Mouse (Mus musculus) neural tube, embryonic 15.5 days (tissue): ENCODE results near the gene Mrpl48. TPM values are rescaled to one million over a fixed set of nuclear protein-coding genes. Genes with fewer than 3 reads are reported as not detected.
A peak's percentile ranks its signal among the peaks of the same experiment; 100 is the strongest.

ENCODE experiments used
- ATAC-seq: fragments of 200-750 bp; cut with Nextera tagmentation; 2 replicates; pipeline ENCODE4 v1.8.0; 2017; ENCODE audit warnings: mild to moderate bottlenecking, moderate TSS enrichment, moderate library complexity; ENCODE audit not compliant: low FRiP score
- H3K27ac ChIP-seq: fragments of 300-500 bp; sonication (generic); replicated peaks from 2 replicates; pipeline ENCODE4 v1.5.1; 2015; ENCODE audit warnings: mild to moderate bottlenecking, inconsistent platforms
- H3K27me3 ChIP-seq: fragments of 300-500 bp; sonication (generic); replicated peaks from 2 replicates; pipeline ENCODE4 v1.6.1; 2015; ENCODE audit warnings: inconsistent platforms
- H3K36me3 ChIP-seq: fragments of 300-500 bp; sonication (generic); 2 replicates; pipeline ENCODE4 v1.6.1; 2015; ENCODE audit warnings: inconsistent platforms
- H3K4me1 ChIP-seq: fragments of 300-500 bp; sonication (generic); 2 replicates; pipeline ENCODE4 v1.6.1; 2015; ENCODE audit warnings: inconsistent platforms
- H3K4me2 ChIP-seq: fragments of 300-500 bp; sonication (generic); 2 replicates; pipeline ENCODE4 v1.6.1; 2015; ENCODE audit warnings: inconsistent platforms, mild to moderate bottlenecking, moderate library complexity
- H3K4me3 ChIP-seq: fragments of 300-500 bp; sonication (generic); replicated peaks from 2 replicates; pipeline ENCODE4 v1.5.1; 2015; ENCODE audit warnings: mild to moderate bottlenecking, inconsistent platforms
- H3K9ac ChIP-seq: fragments of 300-500 bp; sonication (generic); replicated peaks from 2 replicates; pipeline ENCODE4 v1.6.1; 2015; ENCODE audit warnings: mild to moderate bottlenecking, inconsistent platforms
- H3K9me3 ChIP-seq: fragments of 300-500 bp; sonication (generic); replicated peaks from 2 replicates; pipeline ENCODE4 v1.6.1; 2016; ENCODE audit warnings: inconsistent platforms
- WGBS: fragments of 180-500 bp; shearing (Covaris S2); methylation state at CpG from one replicate; pipeline ENCODE4 v1.1.7; 2015; ENCODE audit warnings: mixed read lengths; 5-methylcytosine and 5-hydroxymethylcytosine counted together
- polyA plus RNA-seq: library from polyadenylated mRNA; unstranded; fragments of >200 nt; fragmentation: Nextera tagmentation; extraction: Ambion mirVana; gene quantifications from 2 replicates; pipeline ENCODE4 v1.2.1, GENCODE M21; 2015

Mrpl48 gene
- polyA plus RNA-seq, 1 experiment from 2014 or later = 85.3 TPM

GRCm38 (mm10) chr7:100501027-100501843, 106.9 kb downstream of the Mrpl48 start:
- Histone ChIP-seq H3K27ac (no peak overlapping the region), H3K27me3 (no peaks in the 10 kb centered on the region), H3K4me2 (no peak overlapping the region), H3K4me1 (peaks cover 3% of the 10 kb centered on the region), H3K4me3 (no peak overlapping the region), H3K36me3 (no peaks in the 10 kb centered on the region), H3K9me3 (no peaks in the 10 kb centered on the region), H3K9ac (no peak overlapping the region)
- 71% methylated on average over 6 of the region's 6 CpGs for WGBS
- ATAC-seq = no peak

GRCm38 (mm10) chr7:100500276-100500977, 107.7 kb downstream of the Mrpl48 start:
- H3K4me3 ChIP-seq = no peak overlapping the region
- H3K4me1 ChIP-seq = peaks cover 11% of the 10 kb centered on the region
- 72% methylated on average over 16 of the region's 16 CpGs for WGBS
- H3K4me2 ChIP-seq = no peak overlapping the region
- H3K36me3 ChIP-seq = no peaks in the 10 kb centered on the region
- ATAC-seq = no peak
- no peak overlapping the region for H3K9ac ChIP-seq
- H3K9me3 ChIP-seq = no peaks in the 10 kb centered on the region
- no peaks in the 10 kb centered on the region for H3K27me3 ChIP-seq
- no peak overlapping the region for H3K27ac ChIP-seq

- no peaks in the 10 kb centered on the region for H3K9me3 ChIP-seq
- H3K36me3 ChIP-seq = no peaks in the 10 kb centered on the region
- no peak overlapping the region for H3K27ac ChIP-seq
- H3K4me3 ChIP-seq = no peak overlapping the region
- no peak for ATAC-seq
- H3K4me2 ChIP-seq = no peak overlapping the region
- no peaks in the 10 kb centered on the region for H3K27me3 ChIP-seq
- H3K9ac ChIP-seq = no peak overlapping the region
- peaks cover 18% of the 10 kb centered on the region for H3K4me1 ChIP-seq
Measured at GRCm38 (mm10) chr7:100499465-100499864, 108.6 kb downstream of the Mrpl48 start.

GRCm38 (mm10) chr7:100497982-100498381, 110.1 kb downstream of the Mrpl48 start:
- no peak overlapping the region for H3K27ac ChIP-seq
- peaks cover 33% of the 10 kb centered on the region for H3K4me1 ChIP-seq
- no peaks in the 10 kb centered on the region for H3K27me3 ChIP-seq
- no peak overlapping the region for H3K4me3 ChIP-seq
- no peak overlapping the region for H3K4me2 ChIP-seq
- no peak overlapping the region for H3K9ac ChIP-seq
- H3K9me3 ChIP-seq = no peaks in the 10 kb centered on the region
- no peak for ATAC-seq
- 93% methylated on average over 13 of the region's 13 CpGs for WGBS
- H3K36me3 ChIP-seq = no peaks in the 10 kb centered on the region

- H3K4me3 ChIP-seq = no peak overlapping the region
- peaks cover 6% of the 10 kb centered on the region; the same call in 1 of the 2 replicates for H3K27me3 ChIP-seq
- no peak overlapping the region for H3K4me2 ChIP-seq
- H3K9me3 ChIP-seq = no peaks in the 10 kb centered on the region
- H3K4me1 ChIP-seq = peaks cover 39% of the 10 kb centered on the region
- H3K36me3 ChIP-seq = no peaks in the 10 kb centered on the region
- no peak overlapping the region for H3K27ac ChIP-seq
- 87% methylated on average over 4 of the region's 4 CpGs for WGBS
- ATAC-seq = no peak
- no peak overlapping the region for H3K9ac ChIP-seq
Measured at GRCm38 (mm10) chr7:100497402-100497801, 110.7 kb downstream of the Mrpl48 start.

- Histone ChIP-seq H3K27me3 (peaks cover 6% of the 10 kb centered on the region; the same call in 1 of the 2 replicates), H3K36me3 (no peaks in the 10 kb centered on the region), H3K4me2 (no peak overlapping the region), H3K4me1 (peaks cover 42% of the 10 kb centered on the region), H3K9ac (no peak overlapping the region), H3K9me3 (no peaks in the 10 kb centered on the region), H3K27ac (peak overlapping the region; percentile 82; the same call in 1 of the 2 replicates), H3K4me3 (no peak overlapping the region)
- ATAC-seq = no peak
- over 99% methylated on average over 9 of the region's 9 CpGs for WGBS
Measured at GRCm38 (mm10) chr7:100496791-100497190, 111.3 kb downstream of the Mrpl48 start.

GRCm38 (mm10) chr7:100496371-100496770, 111.7 kb downstream of the Mrpl48 start:
- Histone ChIP-seq H3K9ac (0 out of 2 replicates have a peak overlapping the region, but pooled peaks have one; percentile 23), H3K4me2 (peak overlapping the region; percentile 83), H3K36me3 (no peaks in the 10 kb centered on the region), H3K27me3 (peaks cover 6% of the 10 kb centered on the region; the same call in 1 of the 2 replicates), H3K4me1 (peaks cover 42% of the 10 kb centered on the region), H3K9me3 (no peaks in the 10 kb centered on the region), H3K4me3 (no peak overlapping the region), H3K27ac (peak overlapping the region; percentile 82)
- WGBS = 86% methylated on average over 6 of the region's 6 CpGs
- no peak for ATAC-seq

Other genes starting within 250 kb of the Mrpl48 start
- 15.9 and 17.0 TPM in 2 replicates for gene C2cd3, start 236.1 kb downstream of the Mrpl48 start, polyA plus RNA-seq
- 142 and 165 TPM in 2 replicates for gene Ppme1, start 236.0 kb downstream of the Mrpl48 start, polyA plus RNA-seq
- gene Ucp3, start 135.3 kb downstream of the Mrpl48 start, polyA plus RNA-seq = not detected in 2 replicates
- gene Ucp2, start 115.0 kb downstream of the Mrpl48 start, polyA plus RNA-seq = 71.5 and 149 TPM in 2 replicates
- gene Dnajb13, start 93.3 kb downstream of the Mrpl48 start, polyA plus RNA-seq = 3.5 and 3.7 TPM in 2 replicates
- gene Coa4, start 71.2 kb downstream of the Mrpl48 start, polyA plus RNA-seq = 15.3 and 16.9 TPM in 2 replicates
- gene Rab6a, start 891 bp downstream of the Mrpl48 start, polyA plus RNA-seq = 253 and 287 TPM in 2 replicates
- gene Plekhb1, start 54.1 kb upstream of the Mrpl48 start, polyA plus RNA-seq = 31.0 and 33.9 TPM in 2 replicates
- gene Fam168a, start 98.3 kb upstream of the Mrpl48 start, polyA plus RNA-seq = 108 and 119 TPM in 2 replicates